Mouse (Mus musculus) liver, postnatal 0 days (tissue): ENCODE measurements around the gene Aldh4a1. TPM values are rescaled to one million over a fixed set of nuclear protein-coding genes. Genes with fewer than 3 reads are reported as not detected.

Source experiments
- ATAC-seq: fragments of 200-750 bp; cut with Nextera tagmentation; 2 replicates; pipeline ENCODE4 v1.8.0; 2017; ENCODE audit warnings: mild to moderate bottlenecking, moderate library complexity
- DNase-seq: peaks from one replicate; pipeline ENCODE4 v3.0.0-alpha.2; 2016
- H3K27ac ChIP-seq: fragments of 300-500 bp; sonication (generic); 2 replicates; pipeline ENCODE4 v1.5.1; 2014; ENCODE audit warnings: antibody characterized with exemption, moderate library complexity, mild to moderate bottlenecking, low read depth
- H3K27me3 ChIP-seq: fragments of 300-500 bp; sonication (generic); 2 replicates; pipeline ENCODE4 v1.6.1; 2014; ENCODE audit warnings: low read length, control low read depth, mixed read lengths; ENCODE audit not compliant: insufficient read depth
- H3K36me3 ChIP-seq: fragments of 300-500 bp; sonication (generic); replicated peaks from 2 replicates; pipeline ENCODE4 v1.6.1; 2014; ENCODE audit warnings: mild to moderate bottlenecking, control low read depth, low read length, moderate library complexity, mixed read lengths; ENCODE audit not compliant: insufficient read depth
- H3K4me1 ChIP-seq: fragments of 300-500 bp; sonication (generic); 2 replicates; pipeline ENCODE4 v1.6.1; 2014; ENCODE audit warnings: antibody characterized with exemption, mild to moderate bottlenecking, control low read depth; ENCODE audit not compliant: insufficient read depth
- H3K4me2 ChIP-seq: fragments of 300-500 bp; sonication (generic); 2 replicates; pipeline ENCODE4 v1.6.1; 2014; ENCODE audit warnings: low read depth, mild to moderate bottlenecking, low read length, moderate library complexity, mixed read lengths
- H3K4me3 ChIP-seq: fragments of 300-500 bp; sonication (generic); 2 replicates; pipeline ENCODE4 v1.5.1; 2014; ENCODE audit warnings: low read depth, low read length
- H3K9ac ChIP-seq: fragments of 300-500 bp; sonication (generic); replicated peaks from 2 replicates; pipeline ENCODE4 v1.6.1; 2014; ENCODE audit warnings: mild to moderate bottlenecking, moderate library complexity
- H3K9me3 ChIP-seq: fragments of 300-500 bp; sonication (generic); 2 replicates; pipeline ENCODE4 v1.6.1; 2016; ENCODE audit warnings: mild to moderate bottlenecking, control low read depth, low read length, mixed read lengths
- CTCF ChIP-seq: sonication (generic); IDR thresholded peaks from 2 replicates; pipeline ENCODE4 v1.5.1; 2016; ENCODE audit warnings: antibody characterized with exemption, low read depth
- EP300 ChIP-seq: IDR thresholded peaks from 2 replicates; pipeline ENCODE4 v1.6.1; 2016; ENCODE audit warnings: antibody characterized with exemption, low read depth, mild to moderate bottlenecking
- WGBS: fragments of 180-500 bp; shearing (Covaris S2); extraction: QIAGEN DNeasy Blood & Tissue Kit; methylation state at CpG from one replicate; pipeline ENCODE4 v1.1.7; 2014; ENCODE audit not compliant: insufficient replicate concordance; 5-methylcytosine and 5-hydroxymethylcytosine counted together
- polyA plus RNA-seq: library from polyadenylated mRNA; unstranded; fragments of >200 nt; fragmentation: Nextera tagmentation; extraction: Ambion mirVana; gene quantifications from 2 replicates; pipeline ENCODE4 v1.2.1, GENCODE M21; 2015

Aldh4a1 gene
- polyA plus RNA-seq, 1 experiment from 2014 or later = 86.3 TPM

GRCm38 (mm10) chr4:139581427-139582051 is 41.1 kb upstream of the Aldh4a1 start:
- 27% methylated on average over 6 of the region's 6 CpGs for WGBS
- H3K4me3 ChIP-seq = peak overlapping the region; percentile 21

GRCm38 (mm10) chr4:139582346-139582745 is 40.3 kb upstream of the Aldh4a1 start:
- H3K9me3 ChIP-seq = no peaks in the 10 kb centered on the region
- TF ChIP-seq CTCF (no peak), EP300 (no peak)
- ATAC-seq (no peak), DNase-seq (no peak)
- WGBS = 45% methylated on average over 6 of the region's 6 CpGs
- H3K27me3 ChIP-seq = no peaks in the 10 kb centered on the region; the same call in 1 of the 2 replicates
- peak overlapping the region; percentile 77 for H3K27ac ChIP-seq
- no peaks in the 10 kb centered on the region for H3K36me3 ChIP-seq
- no peak overlapping the region for H3K9ac ChIP-seq
- H3K4me2 ChIP-seq = 0 out of 2 replicates have a peak overlapping the region, but pooled peaks have one; percentile 63
- no peak overlapping the region for H3K4me3 ChIP-seq
- peaks cover 60% of the 10 kb centered on the region for H3K4me1 ChIP-seq

More at GRCm38 (mm10) chr4:139581427-139582051, 41.1 kb upstream of the Aldh4a1 start:
- no peaks in the 10 kb centered on the region for H3K9me3 ChIP-seq
- peak overlapping the region; percentile 53 for H3K9ac ChIP-seq
- peaks cover 54% of the 10 kb centered on the region for H3K4me1 ChIP-seq
- no peaks in the 10 kb centered on the region; the same call in 1 of the 2 replicates for H3K27me3 ChIP-seq
- H3K27ac ChIP-seq = peak overlapping the region; percentile 77
- H3K36me3 ChIP-seq = no peaks in the 10 kb centered on the region
- TF ChIP-seq CTCF = no peak
- no peak for TF ChIP-seq EP300
- peak overlapping the region; percentile 63 for H3K4me2 ChIP-seq
- ATAC-seq (peak; percentile 42; the same call in 1 of the 2 replicates), DNase-seq (no peak)

- Histone ChIP-seq H3K27ac (0 out of 2 replicates have a peak overlapping the region, but pooled peaks have one; percentile 77), H3K4me2 (no peak overlapping the region), H3K27me3 (no peaks in the 10 kb centered on the region; the same call in 1 of the 2 replicates), H3K9ac (peak overlapping the region; percentile 21; the same call in 1 of the 2 replicates), H3K4me3 (no peak overlapping the region), H3K9me3 (no peaks in the 10 kb centered on the region), H3K36me3 (no peaks in the 10 kb centered on the region), H3K4me1 (peaks cover 60% of the 10 kb centered on the region)
- WGBS = 69% methylated on average over 3 of the region's 3 CpGs
- peak; percentile 47 for TF ChIP-seq CTCF
- TF ChIP-seq EP300 = no peak
- DNase-seq = no peak
- no peak for ATAC-seq
Measured at GRCm38 (mm10) chr4:139582903-139583302, 39.8 kb upstream of the Aldh4a1 start.

GRCm38 (mm10) chr4:139583629-139584245 is 38.9 kb upstream of the Aldh4a1 start:
- peaks cover 59% of the 10 kb centered on the region for H3K4me1 ChIP-seq
- no peaks in the 10 kb centered on the region for H3K27me3 ChIP-seq
- no peak overlapping the region for H3K27ac ChIP-seq
- DNase-seq = no peak
- no peaks in the 10 kb centered on the region for H3K9me3 ChIP-seq
- H3K4me2 ChIP-seq = no peak overlapping the region
- ATAC-seq = no peak
- no peaks in the 10 kb centered on the region for H3K36me3 ChIP-seq
- H3K9ac ChIP-seq = peak overlapping the region; percentile 21; the same call in 1 of the 2 replicates
- no peak for TF ChIP-seq EP300
- no peak for TF ChIP-seq CTCF
- WGBS = 71% methylated on average over 11 of the region's 11 CpGs
- H3K4me3 ChIP-seq = no peak overlapping the region

GRCm38 (mm10) chr4:139584704-139585103 is 38.0 kb upstream of the Aldh4a1 start:
- no peak for TF ChIP-seq CTCF
- no peak for TF ChIP-seq EP300
- Histone ChIP-seq H3K4me2 (no peak overlapping the region), H3K9ac (no peak overlapping the region), H3K9me3 (no peaks in the 10 kb centered on the region), H3K4me1 (peaks cover 49% of the 10 kb centered on the region), H3K27ac (no peak overlapping the region), H3K36me3 (no peaks in the 10 kb centered on the region), H3K27me3 (no peaks in the 10 kb centered on the region), H3K4me3 (no peak overlapping the region)
- DNase-seq = no peak
- 81% methylated on average over 11 of the region's 11 CpGs for WGBS
- ATAC-seq = no peak

GRCm38 (mm10) chr4:139585713-139586112 is 37.0 kb upstream of the Aldh4a1 start:
- Histone ChIP-seq H3K4me2 (no peak overlapping the region), H3K36me3 (no peaks in the 10 kb centered on the region), H3K9ac (no peak overlapping the region), H3K9me3 (no peaks in the 10 kb centered on the region), H3K27me3 (no peaks in the 10 kb centered on the region), H3K27ac (no peak overlapping the region), H3K4me3 (no peak overlapping the region), H3K4me1 (peaks cover 44% of the 10 kb centered on the region)
- WGBS = 63% methylated on average over 7 of the region's 7 CpGs
- ATAC-seq (peak; percentile 72), DNase-seq (peak; percentile 65)
- TF ChIP-seq EP300 (no peak), CTCF (no peak)
